In the genomic region with DNA sequence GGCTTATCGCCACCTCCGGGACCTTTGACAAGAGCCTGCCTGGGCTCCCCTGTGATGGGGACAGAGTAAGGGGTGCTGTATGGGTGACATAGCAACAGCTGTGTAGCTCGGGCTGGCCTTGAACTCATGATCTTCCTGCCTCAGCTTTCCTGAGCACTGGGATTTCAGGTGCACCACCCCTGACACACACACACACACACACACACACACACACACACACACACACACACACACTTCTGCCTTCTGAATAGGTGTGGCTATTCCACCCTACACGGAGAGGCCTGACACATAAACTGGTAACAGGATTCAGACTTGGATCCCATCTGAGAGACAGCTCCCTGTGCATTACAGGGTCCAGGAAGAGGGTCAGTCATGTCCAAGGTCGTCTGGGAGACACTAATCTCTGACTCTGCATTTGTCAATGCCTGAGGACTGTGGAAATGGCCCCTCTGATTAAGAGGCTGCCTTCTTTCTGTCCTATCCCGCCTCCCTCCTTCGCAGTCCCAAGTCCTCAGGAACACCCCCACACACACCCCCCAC, we compare ENCODE assay signal across 8 mouse cellular contexts. TPM values are rescaled to one million over a fixed set of nuclear protein-coding genes. Genes with fewer than 3 reads are reported as not detected.
DNase-seq lines count a peak whose midpoint lies in the region; ATAC-seq and TF ChIP-seq lines count a peak whose summit lies in the region.
"Had no signal": no experiment of that assay in that cellular context is flagged by ENCODE, and none has a peak within 500 bp of the region (broad histone marks: within the 10 kb centered on the region; RNA-seq: fewer than 3 reads in every experiment).

No protein-coding gene starts in this region.

- H3K79me2 ChIP-seq in CH12.LX (replicated peaks; ENCODE audit: control insufficient read depth, extremely low read depth, insufficient read depth, poor library complexity, severe bottlenecking) = no peaks in the 10 kb centered on the region

- H3K9me3 ChIP-seq in kidney, embryonic 16.5 days (ENCODE audit: low read length) = no peaks in the 10 kb centered on the region
- H3K9me3 ChIP-seq in CH12.LX (replicated peaks; ENCODE audit: low read length) = no peaks in the 10 kb centered on the region
- H3K9me3 ChIP-seq in limb, embryonic 14.5 days (ENCODE audit: control insufficient read depth, low read length) = no peaks in the 10 kb centered on the region

- no peak for TF ChIP-seq RAD21 in CH12.LX (IDR thresholded peaks at IDR 0.05; ENCODE audit: low read depth, low read length)

- peak overlapping the region; percentile 39; the same call in 1 of the 2 replicates for H3K4me2 ChIP-seq in kidney, embryonic 16.5 days (replicated peaks; ENCODE audit: low read depth, low read length)
- no peak overlapping the region for H3K4me2 ChIP-seq in CH12.LX (ENCODE audit: insufficient read depth, low read depth, poor library complexity, severe bottlenecking)
- H3K4me2 ChIP-seq in limb, embryonic 14.5 days (replicated peaks; ENCODE audit: low read depth, low read length, severe bottlenecking) = peak overlapping the region; percentile 22

- TF ChIP-seq POLR2A in CH12.LX (IDR thresholded peaks at IDR 0.05; ENCODE audit: low read depth, low read length) = no peak
- TF ChIP-seq POLR2A in limb, embryonic 14.5 days (IDR thresholded peaks at IDR 0.05; ENCODE audit: borderline replicate concordance, extremely low read depth, insufficient read depth, insufficient read length) = no peak

- H3K9ac ChIP-seq in kidney, embryonic 16.5 days (replicated peaks; ENCODE audit: low read length) = 0 out of 2 replicates have a peak overlapping the region, but pooled peaks have one; percentile 44
- H3K9ac ChIP-seq in CH12.LX (ENCODE audit: insufficient read depth, low read depth) = no peak overlapping the region
- no peak overlapping the region for H3K9ac ChIP-seq in limb, embryonic 14.5 days (ENCODE audit: low read depth, low read length, severe bottlenecking)

- dilution Hi-C loops in CH12.LX (cut with MboI; ENCODE audit: extremely low pct_ligation_motif_present, extremely low pct_unique_long_range_greater_than_20kb, low sequenced_read_pairs) = no loop called here

- no peaks in the 10 kb centered on the region for H3K27me3 ChIP-seq in kidney, embryonic 16.5 days (ENCODE audit: insufficient read depth, low read length)
- H3K27me3 ChIP-seq in CH12.LX (replicated peaks) = no peaks in the 10 kb centered on the region
- H3K27me3 ChIP-seq in limb, embryonic 14.5 days (ENCODE audit: control insufficient read depth, insufficient read depth, low read length) = no peaks in the 10 kb centered on the region

- 52% methylated on average over 7 of the region's 7 CpGs for WGBS in kidney, embryonic 16.5 days
- WGBS in limb, embryonic 14.5 days = 54% methylated on average over 7 of the region's 7 CpGs

- H3K36me3 ChIP-seq in kidney, embryonic 16.5 days (ENCODE audit: insufficient read depth, low read length) = no peaks in the 10 kb centered on the region
- no peaks in the 10 kb centered on the region for H3K36me3 ChIP-seq in CH12.LX (replicated peaks in 1 of 2; ENCODE audit: control insufficient read depth in 1 of 2, insufficient read depth in 1 of 2, low read length in 1 of 2)
- no peaks in the 10 kb centered on the region for H3K36me3 ChIP-seq in limb, embryonic 14.5 days (ENCODE audit: control insufficient read depth, insufficient read depth, low read length)

- no peak overlapping the region for H3K4me3 ChIP-seq in kidney, embryonic 16.5 days (ENCODE audit: low read length)
- H3K4me3 ChIP-seq in CH12.LX (replicated peaks in 1 of 3; ENCODE audit: low read depth in 2 of 3, low read length in 2 of 3, poor library complexity in 1 of 3) = peak overlapping the region in 1 of 3 experiments; percentile 26
- H3K4me3 ChIP-seq in brown adipose tissue, adult 24 weeks (ENCODE audit: insufficient read depth, low read depth, low read length) = no peak overlapping the region
- H3K4me3 ChIP-seq in limb, embryonic 14.5 days (replicated peaks; ENCODE audit: low read length) = no peak overlapping the region

- ATAC-seq in kidney, embryonic 16.5 days (ENCODE audit: low FRiP score, low TSS enrichment) = no peak
- no peak for ATAC-seq in limb, embryonic 14.5 days (ENCODE audit: low FRiP score, low read depth)

- TF ChIP-seq EP300 in CH12.LX (IDR thresholded peaks at IDR 0.05; ENCODE audit: low read length) = no peak

- no peak for DNase-seq in kidney, adult 9 months
- DNase-seq in CH12.LX (ENCODE audit: extremely low read depth) = no peak
- DNase-seq in limb, embryonic 14.5 days (ENCODE audit: low spot score) = no peak
- DNase-seq in ovary, adult 18-20 months (ENCODE audit: low spot score) = no peak
- DNase-seq in frontal cortex, adult 2 months (ENCODE audit: extremely low spot score in 1 of 2, low spot score in 1 of 2) = no peak
- DNase-seq: right cerebral cortex, postnatal 25 days had no signal

- in situ Hi-C loops in CH12.LX (cut with MboI; ENCODE audit: low pct_ligation_motif_present, low pct_unique_long_range_greater_than_20kb, low sequenced_read_pairs) = loop anchor here (25.0 kb wide), 1 partner anchor 478 kb away; a partner anchor contains a TSS

- H3K4me1 ChIP-seq in kidney, embryonic 16.5 days (ENCODE audit: insufficient read depth, low read length) = peaks cover 50% of the 10 kb centered on the region
- H3K4me1 ChIP-seq in CH12.LX (ENCODE audit: control insufficient read depth in 1 of 2, insufficient read depth in 2 of 2) = peaks cover 35 to 53% of the 10 kb centered on the region in 2 experiments
- peaks cover 34% of the 10 kb centered on the region for H3K4me1 ChIP-seq in brown adipose tissue, adult 24 weeks (ENCODE audit: control insufficient read depth, insufficient read depth, insufficient read length, low read length)
- H3K4me1 ChIP-seq in limb, embryonic 14.5 days (ENCODE audit: control insufficient read depth, insufficient read depth, low read length) = peaks cover 41% of the 10 kb centered on the region

- no peak for TF ChIP-seq CTCF in CH12.LX (conservative IDR thresholded peaks at IDR 0.05 in 1 of 2, IDR thresholded peaks at IDR 0.05 in 1 of 2; ENCODE audit: low read depth in 2 of 2, low read length in 2 of 2)

- H3K27ac ChIP-seq in kidney, embryonic 16.5 days (ENCODE audit: low read length) = peak overlapping the region; percentile 92
- peak overlapping the region; percentile 96 for H3K27ac ChIP-seq in CH12.LX (ENCODE audit: insufficient read depth, low read depth)
- peak overlapping the region; percentile 84 for H3K27ac ChIP-seq in brown adipose tissue, adult 24 weeks (replicated peaks; ENCODE audit: low read depth, low read length)
- H3K27ac ChIP-seq in limb, embryonic 14.5 days (replicated peaks; ENCODE audit: low read depth, low read length) = peak overlapping the region; percentile 48; the same call in 1 of the 2 replicates

TF ChIP-seq in CH12.LX, 34 proteins besides CTCF, POLR2A, EP300 and RAD21:
- TF ChIP-seq SIN3A (IDR thresholded peaks at IDR 0.05; ENCODE audit: low read length) (no peak), KAT2A (IDR thresholded peaks at IDR 0.05; ENCODE audit: insufficient replicate concordance, low read length) (no peak), CHD1 (IDR thresholded peaks at IDR 0.05; ENCODE audit: low read depth, low read length) (no peak), ZNF384 (IDR thresholded peaks at IDR 0.05; ENCODE audit: low read depth, low read length) (no peak), MAFK (IDR thresholded peaks at IDR 0.05; ENCODE audit: insufficient replicate concordance, low read length) (no peak), POLR2AphosphoS2 (IDR thresholded peaks at IDR 0.05; ENCODE audit: low read depth, low read length) (no peak), HCFC1 (IDR thresholded peaks at IDR 0.05; ENCODE audit: low read depth, low read length) (no peak), NRF1 (IDR thresholded peaks at IDR 0.05; ENCODE audit: low read depth, low read length) (no peak), UBTF (IDR thresholded peaks at IDR 0.05; ENCODE audit: low read depth, low read length) (no peak), RCOR1 (conservative IDR thresholded peaks at IDR 0.05; ENCODE audit: low read depth, low read length) (no peak), USF1 (IDR thresholded peaks at IDR 0.05; ENCODE audit: low read depth, low read length) (no peak), BHLHE40 (IDR thresholded peaks at IDR 0.05; ENCODE audit: low read depth, low read length) (no peak), ZMIZ1 (IDR thresholded peaks at IDR 0.05; ENCODE audit: low read depth, low read length) (no peak)

RNA-seq across cellular contexts. Expression of a gene that starts 29.5 kb away (rescaled TPM):
- 30.1 and 32.9 TPM in 2 replicates for polyA plus RNA-seq in kidney, embryonic 16.5 days (2015; fragmentation: Nextera tagmentation; extraction: Ambion mirVana)
- 17.0 and 21.5 TPM in 2 replicates for total RNA-seq in CH12.LX (2012; rRNA removed)
- total RNA-seq in CH12.LX (2014; rRNA removed) = 13.1 and 13.9 TPM in 2 replicates
- 30.3 and 35.9 TPM in 2 replicates for polyA plus RNA-seq in CH12.LX (2012; ENCODE audit: insufficient read length, low read depth)
- 21.7 and 21.9 TPM in 2 replicates for polyA plus RNA-seq in brown adipose tissue, adult 24 weeks (2012; ENCODE audit: insufficient read depth, insufficient read length, missing spikeins)
- polyA plus RNA-seq in limb, embryonic 14.5 days (2012; rRNA removed) = 34.1 and 37.1 TPM in 2 replicates
- polyA plus RNA-seq in limb, embryonic 14.5 days (2014; fragmentation: Nextera tagmentation; extraction: Ambion mirVana) = 26.0 and 26.3 TPM in 2 replicates
- polyA plus RNA-seq in frontal cortex, adult 2 months (2012; rRNA removed) = 49.0 and 50.3 TPM in 2 replicates

RNA-seq across cellular contexts. Expression of a gene that starts 42.8 kb away (rescaled TPM):
- 30.6 and 31.9 TPM in 2 replicates for polyA plus RNA-seq in kidney, embryonic 16.5 days (2015; fragmentation: Nextera tagmentation; extraction: Ambion mirVana)
- total RNA-seq in CH12.LX (2012; rRNA removed) (45.7 and 136 TPM in 2 replicates), CH12.LX (2014; rRNA removed) (37.5 and 50.6 TPM in 2 replicates)
- 38.9 and 39.5 TPM in 2 replicates for polyA plus RNA-seq in CH12.LX (2012; ENCODE audit: insufficient read length, low read depth)
- 6.1 and 17.7 TPM in 2 replicates for polyA plus RNA-seq in brown adipose tissue, adult 24 weeks (2012; ENCODE audit: insufficient read depth, insufficient read length, missing spikeins)
- polyA plus RNA-seq in limb, embryonic 14.5 days (2012; rRNA removed) = 117 and 138 TPM in 2 replicates
- polyA plus RNA-seq in limb, embryonic 14.5 days (2014; fragmentation: Nextera tagmentation; extraction: Ambion mirVana) = 8.5 and 8.6 TPM in 2 replicates
- 46.3 and 53.3 TPM in 2 replicates for polyA plus RNA-seq in frontal cortex, adult 2 months (2012; rRNA removed)
